Mouse (Mus musculus) stomach, postnatal 0 days (tissue): ENCODE measurements around the gene Syne3.

Source experiments
- CTCF ChIP-seq: IDR thresholded peaks from 2 replicates; pipeline ENCODE4 v1.5.1; 2016; ENCODE audit warnings: antibody characterized with exemption, low read depth, mild to moderate bottlenecking, moderate library complexity
- EP300 ChIP-seq: optimal IDR thresholded peaks from 2 replicates; pipeline ENCODE3; 2016; ENCODE audit warnings: antibody characterized with exemption

DNA sequence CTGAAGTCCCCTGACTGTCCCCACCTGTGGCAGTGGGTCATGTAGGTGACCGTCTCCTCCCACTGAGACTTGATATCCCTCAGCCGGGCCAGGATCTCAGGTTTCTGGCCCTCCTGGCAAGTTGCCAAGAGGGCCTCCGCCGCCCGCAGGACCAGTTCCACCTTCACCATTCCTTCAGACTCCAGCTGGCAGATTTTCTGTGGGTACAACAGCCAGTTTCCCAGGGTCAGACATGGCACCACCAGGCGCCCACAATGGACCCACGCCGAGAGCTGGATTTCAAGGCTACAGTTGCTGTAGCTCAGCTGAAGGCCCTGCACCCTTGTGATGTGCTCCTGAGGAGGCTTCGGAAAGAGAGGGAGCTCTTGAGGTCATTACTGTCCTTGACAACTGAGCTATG is 40.4 kb downstream of the Syne3 start:
- TF ChIP-seq CTCF (no peak), EP300 (no peak)
